Mouse (Mus musculus) testis, adult 2 months (tissue): ENCODE results near the gene Jazf1.

Experiments
- CTCF ChIP-seq: fragments of 200-500 bp; IDR thresholded peaks from 2 replicates; pipeline ENCODE4 v1.5.1; 2012; ENCODE audit warnings: low read depth, mild to moderate bottlenecking, inconsistent platforms, low read length, moderate library complexity; ENCODE audit not compliant: control insufficient read depth, insufficient read depth, insufficient replicate concordance
- POLR2A ChIP-seq: fragments of 200-500 bp; IDR thresholded peaks from 2 replicates; pipeline ENCODE4 v1.6.1; 2012; ENCODE audit warnings: low read depth, mild to moderate bottlenecking, inconsistent platforms, low read length, moderate library complexity; ENCODE audit not compliant: control insufficient read depth

DNA sequence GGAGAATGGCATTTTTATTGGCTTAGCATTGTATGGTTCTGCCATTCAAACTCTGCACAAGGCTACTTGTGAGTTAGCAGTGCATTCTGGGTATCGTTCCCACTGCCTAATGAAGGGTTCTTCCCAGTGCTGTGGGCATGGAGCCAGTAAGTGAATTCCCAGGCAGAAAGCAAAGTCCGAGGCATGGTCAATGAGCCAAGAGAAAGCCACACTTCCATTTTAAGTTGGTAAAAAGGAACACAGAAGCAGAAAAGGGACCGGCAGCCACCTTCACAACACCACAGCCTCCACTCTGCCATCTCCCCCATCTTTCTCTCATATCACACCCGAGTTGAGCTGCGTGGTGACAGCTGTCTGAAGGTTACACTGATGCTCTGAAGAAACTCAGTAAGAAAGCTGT lies 217.4 kb downstream of the Jazf1 start:
- TF ChIP-seq POLR2A, result no peak
- TF ChIP-seq CTCF, result no peak
